Mouse (Mus musculus) bone marrow, adult 2 months (tissue): Measurements from ENCODE around the gene Cep104.

ENCODE experiments used
- CTCF ChIP-seq: fragments of 200-500 bp; IDR thresholded peaks from 2 replicates; pipeline ENCODE4 v1.5.1; 2011; ENCODE audit warnings: low read length, control low read depth; ENCODE audit not compliant: control insufficient read depth, insufficient read depth
- POLR2A ChIP-seq: fragments of 200-500 bp; IDR thresholded peaks from 2 replicates; pipeline ENCODE4 v1.6.1; 2011; ENCODE audit warnings: low read depth, mild to moderate bottlenecking, control low read depth, low read length, borderline replicate concordance; ENCODE audit not compliant: control insufficient read depth

GRCm38 (mm10) chr4:153956569-153957405 lies 18.2 kb upstream of the Cep104 start, which contains the start of gene A430005L14Rik:
- TF ChIP-seq POLR2A = no peak; the same call in 1 of the 2 replicates
- peak; percentile 20; the same call in 1 of the 2 replicates for TF ChIP-seq CTCF
